Mouse (Mus musculus) hindbrain, embryonic 11.5 days (tissue): ENCODE measurements at regions not wholly inside any gene's neighbourhood (a gene's known extent, or its start where the extent isn't known, plus 50 kb on each side); places are given as distances from the start of the nearest gene placed in this dataset.

Experiments
- ATAC-seq: fragments of 200-750 bp; cut with Nextera tagmentation; 2 replicates; pipeline ENCODE4 v1.8.0; 2017; ENCODE audit warnings: mild to moderate bottlenecking, moderate TSS enrichment, moderate library complexity; ENCODE audit not compliant: low FRiP score
- DNase-seq: peaks from one replicate; pipeline ENCODE4 v3.0.0-alpha.2; 2015; ENCODE audit warnings: low spot score
- H3K27ac ChIP-seq: fragments of 300-500 bp; sonication (generic); 2 replicates; pipeline ENCODE4 v1.5.1; 2014; ENCODE audit warnings: mild to moderate bottlenecking, low read depth, low read length
- H3K27me3 ChIP-seq: fragments of 300-500 bp; sonication (generic); 2 replicates; pipeline ENCODE4 v1.6.1; 2014; ENCODE audit warnings: mild to moderate bottlenecking, low read length, moderate library complexity, mixed read lengths; ENCODE audit not compliant: control insufficient read depth, insufficient read depth
- H3K36me3 ChIP-seq: fragments of 300-500 bp; sonication (generic); 2 replicates; pipeline ENCODE4 v1.6.1; 2014; ENCODE audit warnings: mild to moderate bottlenecking, low read length, moderate library complexity, mixed read lengths; ENCODE audit not compliant: control insufficient read depth, insufficient read depth
- H3K4me1 ChIP-seq: fragments of 300-500 bp; sonication (generic); replicated peaks from 2 replicates; pipeline ENCODE4 v1.6.1; 2014; ENCODE audit warnings: low read length, mixed read lengths; ENCODE audit not compliant: control insufficient read depth, insufficient read depth
- H3K4me2 ChIP-seq: fragments of 300-500 bp; sonication (generic); replicated peaks from 2 replicates; pipeline ENCODE4 v1.6.1; 2014; ENCODE audit warnings: mild to moderate bottlenecking, low read depth, low read length
- H3K4me3 ChIP-seq: fragments of 300-500 bp; sonication (generic); 2 replicates; pipeline ENCODE4 v1.5.1; 2014; ENCODE audit warnings: low read depth, low read length
- H3K9ac ChIP-seq: fragments of 300-500 bp; sonication (generic); 2 replicates; pipeline ENCODE4 v1.6.1; 2014; ENCODE audit warnings: low read depth, low read length
- H3K9me3 ChIP-seq: fragments of 300-500 bp; sonication (generic); 2 replicates; pipeline ENCODE4 v1.6.1; 2016; ENCODE audit warnings: low read length; ENCODE audit not compliant: control insufficient read depth
- WGBS: fragments of 180-500 bp; shearing (Covaris S2); extraction: QIAGEN DNeasy Blood & Tissue Kit; methylation state at CpG from one replicate; pipeline ENCODE4 v1.1.7; 2014; 5-methylcytosine and 5-hydroxymethylcytosine counted together

- DNase-seq (no peak), ATAC-seq (no peak)
- H3K9ac ChIP-seq = no peak overlapping the region
- 78% methylated on average over 14 of the region's 14 CpGs for WGBS
- H3K4me1 ChIP-seq = no peaks in the 10 kb centered on the region
- no peak overlapping the region for H3K27ac ChIP-seq
- no peaks in the 10 kb centered on the region for H3K36me3 ChIP-seq
- no peak overlapping the region for H3K4me3 ChIP-seq
- H3K9me3 ChIP-seq = no peaks in the 10 kb centered on the region
- no peak overlapping the region for H3K4me2 ChIP-seq
- H3K27me3 ChIP-seq = no peaks in the 10 kb centered on the region
Measured at GRCm38 (mm10) chr7:138501347-138502014, 104.0 kb upstream of the Tcerg1l start.

- ATAC-seq (no peak), DNase-seq (no peak)
- no peaks in the 10 kb centered on the region for H3K36me3 ChIP-seq
- no peaks in the 10 kb centered on the region for H3K9me3 ChIP-seq
- no peak overlapping the region for H3K9ac ChIP-seq
- no peaks in the 10 kb centered on the region for H3K27me3 ChIP-seq
- no peak overlapping the region for H3K4me3 ChIP-seq
- H3K4me2 ChIP-seq = no peak overlapping the region
- WGBS = 87% methylated on average over 2 of the region's 2 CpGs
- H3K4me1 ChIP-seq = no peaks in the 10 kb centered on the region
- H3K27ac ChIP-seq = no peak overlapping the region
Measured at GRCm38 (mm10) chr7:138497771-138498170, 100.2 kb upstream of the Tcerg1l start.

- no peak overlapping the region for H3K4me2 ChIP-seq
- no peaks in the 10 kb centered on the region for H3K9me3 ChIP-seq
- DNase-seq (peak; percentile 19), ATAC-seq (no peak)
- no peaks in the 10 kb centered on the region for H3K36me3 ChIP-seq
- WGBS = 53% methylated on average over 6 of the region's 6 CpGs
- H3K4me1 ChIP-seq = no peaks in the 10 kb centered on the region
- no peak overlapping the region for H3K9ac ChIP-seq
- no peak overlapping the region for H3K4me3 ChIP-seq
- no peak overlapping the region for H3K27ac ChIP-seq
- H3K27me3 ChIP-seq = no peaks in the 10 kb centered on the region
Measured at GRCm38 (mm10) chr7:138497202-138497601, 99.7 kb upstream of the Tcerg1l start.

- no peak for ATAC-seq
- DNase-seq = no peak
- Histone ChIP-seq H3K4me3 (no peak overlapping the region), H3K4me2 (no peak overlapping the region), H3K9ac (no peak overlapping the region), H3K36me3 (no peaks in the 10 kb centered on the region), H3K9me3 (no peaks in the 10 kb centered on the region), H3K27me3 (no peaks in the 10 kb centered on the region), H3K27ac (no peak overlapping the region), H3K4me1 (no peaks in the 10 kb centered on the region)
- WGBS = 72% methylated on average over 4 of the region's 4 CpGs
Measured at GRCm38 (mm10) chr7:138493661-138494060, 96.1 kb upstream of the Tcerg1l start.

GRCm38 (mm10) chr7:138492261-138492660 lies 94.7 kb upstream of the Tcerg1l start:
- H3K4me1 ChIP-seq = no peaks in the 10 kb centered on the region
- WGBS = 68% methylated on average over 5 of the region's 5 CpGs
- no peak overlapping the region for H3K4me3 ChIP-seq
- H3K9ac ChIP-seq = no peak overlapping the region
- H3K4me2 ChIP-seq = no peak overlapping the region
- H3K27ac ChIP-seq = no peak overlapping the region
- no peaks in the 10 kb centered on the region for H3K36me3 ChIP-seq
- no peak for ATAC-seq
- DNase-seq = no peak
- no peaks in the 10 kb centered on the region for H3K27me3 ChIP-seq
- no peaks in the 10 kb centered on the region for H3K9me3 ChIP-seq

GRCm38 (mm10) chr7:138489471-138489870 lies 91.9 kb upstream of the Tcerg1l start:
- Histone ChIP-seq H3K27me3 (no peaks in the 10 kb centered on the region), H3K4me2 (no peak overlapping the region), H3K9me3 (no peaks in the 10 kb centered on the region), H3K36me3 (no peaks in the 10 kb centered on the region), H3K4me1 (no peaks in the 10 kb centered on the region), H3K27ac (no peak overlapping the region), H3K9ac (no peak overlapping the region), H3K4me3 (no peak overlapping the region)
- 74% methylated on average over 2 of the region's 2 CpGs for WGBS
- no peak for ATAC-seq
- no peak for DNase-seq

GRCm38 (mm10) chr7:138488201-138488720 lies 90.7 kb upstream of the Tcerg1l start:
- DNase-seq (no peak), ATAC-seq (no peak)
- Histone ChIP-seq H3K9me3 (no peaks in the 10 kb centered on the region), H3K36me3 (no peaks in the 10 kb centered on the region), H3K4me2 (no peak overlapping the region), H3K4me1 (no peaks in the 10 kb centered on the region), H3K27ac (no peak overlapping the region), H3K27me3 (no peaks in the 10 kb centered on the region), H3K9ac (no peak overlapping the region), H3K4me3 (no peak overlapping the region)
- 81% methylated on average over 3 of the region's 3 CpGs for WGBS

GRCm38 (mm10) chr7:138472891-138473455 lies 75.4 kb upstream of the Tcerg1l start:
- H3K4me2 ChIP-seq = no peak overlapping the region
- no peak overlapping the region for H3K27ac ChIP-seq
- H3K27me3 ChIP-seq = no peaks in the 10 kb centered on the region
- no peaks in the 10 kb centered on the region for H3K9me3 ChIP-seq
- H3K4me1 ChIP-seq = no peaks in the 10 kb centered on the region
- 66% methylated on average over 2 of the region's 2 CpGs for WGBS
- ATAC-seq (no peak), DNase-seq (no peak)
- H3K36me3 ChIP-seq = no peaks in the 10 kb centered on the region
- H3K4me3 ChIP-seq = no peak overlapping the region
- no peak overlapping the region for H3K9ac ChIP-seq

- no peaks in the 10 kb centered on the region for H3K36me3 ChIP-seq
- no peak overlapping the region for H3K4me2 ChIP-seq
- WGBS = 88% methylated on average over 5 of the region's 5 CpGs
- H3K27ac ChIP-seq = no peak overlapping the region
- no peak overlapping the region for H3K9ac ChIP-seq
- DNase-seq (no peak), ATAC-seq (no peak)
- H3K4me3 ChIP-seq = no peak overlapping the region
- no peaks in the 10 kb centered on the region for H3K4me1 ChIP-seq
- no peaks in the 10 kb centered on the region for H3K27me3 ChIP-seq
- no peaks in the 10 kb centered on the region for H3K9me3 ChIP-seq
Measured at GRCm38 (mm10) chr7:138472371-138472770, 74.8 kb upstream of the Tcerg1l start.
